Mouse (Mus musculus) spleen, adult 2 months (tissue): ENCODE results near the gene Lnx2.

Experiments used
- CTCF ChIP-seq: fragments of 200-500 bp; IDR thresholded peaks from 2 replicates; pipeline ENCODE4 v1.5.1; 2011; ENCODE audit warnings: mild to moderate bottlenecking, inconsistent platforms; ENCODE audit not compliant: insufficient read depth, insufficient read length, insufficient replicate concordance; ENCODE audit errors: extremely low read depth
- POLR2A ChIP-seq: fragments of 200-500 bp; IDR thresholded peaks from 2 replicates; pipeline ENCODE4 v1.6.1; 2011; ENCODE audit warnings: low read depth, low read length, inconsistent platforms

- no peak for TF ChIP-seq CTCF
- no peak for TF ChIP-seq POLR2A
Observed at GRCm38 (mm10) chr5:147015191-147015590, 61.2 kb downstream of the Lnx2 start.
